Mouse (Mus musculus) midbrain, postnatal 0 days (tissue): ENCODE measurements around the gene Hypk. TPM values are rescaled to one million over a fixed set of nuclear protein-coding genes. Genes with fewer than 3 reads are reported as not detected.
"Not testable (repeated sequence)": the region's sequence is repeated elsewhere in the genome, so short reads cannot be mapped to it uniquely, and the experiment has no call there.

Experiments used
- ATAC-seq: fragments of 200-750 bp; cut with Nextera tagmentation; 2 replicates; pipeline ENCODE4 v1.8.0; 2017; ENCODE audit warnings: moderate number of reproducible peaks, mild to moderate bottlenecking, moderate TSS enrichment, moderate library complexity; ENCODE audit not compliant: low FRiP score
- DNase-seq: peaks from one replicate; pipeline ENCODE4 v3.0.0-alpha.2; 2015; ENCODE audit warnings: low spot score
- H3K27ac ChIP-seq: fragments of 300-500 bp; sonication (generic); 2 replicates; pipeline ENCODE4 v1.5.1; 2014; ENCODE audit warnings: low read depth, mild to moderate bottlenecking, low read length, mixed read lengths
- H3K27me3 ChIP-seq: fragments of 300-500 bp; sonication (generic); 2 replicates; pipeline ENCODE4 v1.6.1; 2014; ENCODE audit warnings: low read length, control low read depth, mixed read lengths; ENCODE audit not compliant: insufficient read depth
- H3K36me3 ChIP-seq: fragments of 300-500 bp; sonication (generic); 2 replicates; pipeline ENCODE4 v1.6.1; 2014; ENCODE audit warnings: low read length, control low read depth, mixed read lengths; ENCODE audit not compliant: insufficient read depth
- H3K4me1 ChIP-seq: fragments of 300-500 bp; sonication (generic); 2 replicates; pipeline ENCODE4 v1.6.1; 2014; ENCODE audit warnings: mild to moderate bottlenecking, control low read depth, antibody characterized with exemption, low read length, mixed read lengths; ENCODE audit not compliant: insufficient read depth
- H3K4me2 ChIP-seq: fragments of 300-500 bp; sonication (generic); 2 replicates; pipeline ENCODE4 v1.6.1; 2014; ENCODE audit warnings: low read depth, mild to moderate bottlenecking, low read length, mixed read lengths; ENCODE audit not compliant: poor library complexity, severe bottlenecking
- H3K4me3 ChIP-seq: fragments of 300-500 bp; sonication (generic); 2 replicates; pipeline ENCODE4 v1.5.1; 2014; ENCODE audit warnings: low read depth, mild to moderate bottlenecking, low read length, moderate library complexity
- H3K9ac ChIP-seq: fragments of 300-500 bp; sonication (generic); replicated peaks from 2 replicates; pipeline ENCODE4 v1.6.1; 2014; ENCODE audit warnings: mild to moderate bottlenecking, low read length, moderate library complexity, mixed read lengths; ENCODE audit not compliant: poor library complexity, severe bottlenecking
- H3K9me3 ChIP-seq: fragments of 300-500 bp; sonication (generic); 2 replicates; pipeline ENCODE4 v1.6.1; 2016; ENCODE audit warnings: low read length, control low read depth
- CTCF ChIP-seq: IDR thresholded peaks from 2 replicates; pipeline ENCODE4 v1.5.1; 2016; ENCODE audit warnings: antibody characterized with exemption, mild to moderate bottlenecking
- WGBS: fragments of 180-500 bp; shearing (Covaris S2); extraction: QIAGEN DNeasy Blood & Tissue Kit; methylation state at CpG from one replicate; pipeline ENCODE4 v1.1.7; 2014; 5-methylcytosine and 5-hydroxymethylcytosine counted together
- microRNA-seq: library from miRNA; unstranded; fragments of <30 nt; microRNA quantifications from one replicate; pipeline ENCODE4, GENCODE M21; 2016; ENCODE audit warnings: borderline number of aligned reads
- polyA plus RNA-seq: library from polyadenylated mRNA; unstranded; fragments of >200 nt; fragmentation: Nextera tagmentation; extraction: Ambion mirVana; gene quantifications from 2 replicates; pipeline ENCODE4 v1.2.1, GENCODE M21; 2015
- total RNA-seq: library from RNA; depleted of rRNA; stranded (reverse); fragments of >200 nt; gene quantifications from 2 replicates; pipeline ENCODE4 v1.2.3, GENCODE M21; 2014; rRNA removed

Gene Hypk
- total and polyA plus RNA-seq, 2 experiments from 2014 or later: 12.3 to 115 TPM

GRCm38 (mm10) chr2:121505942-121506882 lies 53.1 kb downstream of the Hypk start, which contains the start of the genes Mfap1a and Wdr76:
Gene Mfap1a (minus strand): TSS chr2:121506665.
Gene Wdr76 (plus strand): TSS chr2:121506723.
- not testable (repeated sequence) for H3K27ac ChIP-seq, H3K27me3 ChIP-seq, H3K4me1 ChIP-seq, H3K9me3 ChIP-seq, H3K36me3 ChIP-seq
- ATAC-seq (peak; percentile 87), DNase-seq (peak; percentile 96)
- WGBS: 5% methylated on average over 38 of the region's 42 CpGs
- peak within 1 kb of the TSS; percentile 55 for H3K9ac ChIP-seq
- TF ChIP-seq CTCF: peak; percentile 50
- H3K4me2 ChIP-seq: peak within 1 kb of the TSS; percentile 57
- peak within 1 kb of the TSS; percentile 51 for H3K4me3 ChIP-seq

DNA sequence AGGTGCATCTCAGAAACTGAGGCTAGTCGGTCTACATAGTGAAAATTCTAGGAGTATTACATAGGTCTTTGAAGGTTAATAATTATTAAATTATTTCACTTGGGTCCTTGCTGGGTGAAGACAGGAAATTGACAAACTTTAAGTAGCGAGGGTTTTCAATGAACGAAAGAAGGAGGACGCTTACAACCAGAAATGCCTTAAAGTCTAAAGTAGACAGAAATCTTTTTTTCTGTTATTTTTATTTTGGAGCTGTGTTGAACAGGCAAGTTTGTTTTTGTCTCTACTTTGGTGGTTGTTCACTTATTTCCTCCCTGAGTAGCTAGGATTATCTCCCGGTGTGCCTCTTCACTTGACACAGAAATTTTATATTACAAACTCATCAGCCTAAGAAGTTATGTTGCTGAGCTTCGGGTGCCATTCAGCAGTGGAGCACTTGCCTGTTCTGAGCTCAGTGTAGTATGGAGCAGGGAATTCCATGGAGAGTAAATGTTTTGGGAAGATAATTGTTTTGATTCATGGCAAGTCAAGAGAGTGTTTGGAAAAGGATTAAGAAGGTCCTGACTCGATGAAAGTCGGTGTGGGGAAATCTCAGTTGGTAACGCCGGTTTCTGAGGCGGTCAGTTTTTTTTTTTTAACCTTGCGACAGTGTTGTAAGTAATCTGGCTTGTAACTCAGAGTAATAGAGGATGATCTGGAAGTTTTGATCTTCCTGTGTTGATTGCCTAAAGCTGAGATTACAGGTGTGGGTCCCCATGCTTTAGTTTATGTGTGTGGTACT lies 54.3 kb downstream of the Hypk start:
- Histone ChIP-seq H3K27me3 (no peaks in the 10 kb centered on the region), H3K4me1 (no peaks in the 10 kb centered on the region), H3K4me2 (peak overlapping the region; percentile 57), H3K9me3 (no peaks in the 10 kb centered on the region), H3K36me3 (no peaks in the 10 kb centered on the region), H3K9ac (no peak overlapping the region), H3K4me3 (peak overlapping the region; percentile 51), H3K27ac (no peak overlapping the region)
- ATAC-seq (no peak), DNase-seq (no peak)
- WGBS: 11% methylated on average over 12 of the region's 12 CpGs
- TF ChIP-seq CTCF: no peak

DNA sequence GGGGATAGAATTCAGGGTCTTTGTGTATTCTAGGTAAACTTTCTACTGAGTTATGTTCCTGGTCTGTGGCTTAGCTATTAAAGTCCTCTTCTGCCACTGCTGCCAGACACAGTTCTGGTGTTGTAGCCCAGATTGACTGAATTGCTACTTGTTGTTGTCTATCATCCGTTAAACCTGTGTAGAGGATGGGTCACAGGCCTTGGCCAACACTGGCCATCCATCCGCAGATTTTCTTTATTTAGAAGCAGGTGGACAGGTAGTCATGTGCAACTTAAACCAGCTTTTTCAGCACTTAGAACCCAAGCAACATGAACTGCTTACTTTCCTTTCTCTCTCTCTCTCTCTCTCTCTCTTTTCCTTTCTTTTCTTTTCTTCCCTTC lies 54.9 kb downstream of the Hypk start:
- H3K36me3 ChIP-seq: no peaks in the 10 kb centered on the region
- H3K27ac ChIP-seq: no peak overlapping the region
- ATAC-seq (no peak), DNase-seq (no peak)
- H3K4me3 ChIP-seq: no peak overlapping the region
- H3K9me3 ChIP-seq: no peaks in the 10 kb centered on the region
- H3K4me1 ChIP-seq: no peaks in the 10 kb centered on the region
- WGBS: 91% methylated on average over 2 of the region's 2 CpGs
- 0 out of 2 replicates have a peak overlapping the region, but pooled peaks have one; percentile 57 for H3K4me2 ChIP-seq
- no peak overlapping the region for H3K9ac ChIP-seq
- no peaks in the 10 kb centered on the region for H3K27me3 ChIP-seq
- TF ChIP-seq CTCF: no peak

Small RNAs within 50 kb of the gene (microRNA-seq; reads per million reads assigned to microRNA genes)
- not detected for gene Gm22953

Other genes with a start within 250 kb of the Hypk start
- 262 and 292 TPM in 2 replicates for gene Trp53bp1, start 181.9 kb upstream of the Hypk start, total RNA-seq
- gene Trp53bp1, start 181.9 kb upstream of the Hypk start, polyA plus RNA-seq: 90.3 and 93.3 TPM in 2 replicates
- 137 and 154 TPM in 2 replicates for gene Map1a, start 163.7 kb upstream of the Hypk start, total RNA-seq
- 48.1 and 49.4 TPM in 2 replicates for gene Map1a, start 163.7 kb upstream of the Hypk start, polyA plus RNA-seq
- 16.9 and 22.1 TPM in 2 replicates for gene Ppip5k1, start 97.9 kb upstream of the Hypk start, total RNA-seq
- 18.5 and 20.0 TPM in 2 replicates for gene Ppip5k1, start 97.9 kb upstream of the Hypk start, polyA plus RNA-seq
- 105 and 147 TPM in 2 replicates for gene Ckmt1, start 95.6 kb upstream of the Hypk start, total RNA-seq
- 120 and 144 TPM in 2 replicates for gene Ckmt1, start 95.6 kb upstream of the Hypk start, polyA plus RNA-seq
- gene Strc, start 66.1 kb upstream of the Hypk start, total RNA-seq: not detected in 2 replicates
- gene Strc, start 66.1 kb upstream of the Hypk start, polyA plus RNA-seq: 0.02 TPM in 1 of 2 replicates, not detected in the other
- gene Pdia3, start 39.5 kb upstream of the Hypk start, total RNA-seq: 61.9 and 77.1 TPM in 2 replicates
- 269 and 301 TPM in 2 replicates for gene Pdia3, start 39.5 kb upstream of the Hypk start, polyA plus RNA-seq
- 2.7 and 3.8 TPM in 2 replicates for gene Catsper2, start 39.5 kb upstream of the Hypk start, total RNA-seq
- 2.6 and 3.0 TPM in 2 replicates for gene Catsper2, start 39.5 kb upstream of the Hypk start, polyA plus RNA-seq
- 0.33 TPM in 1 of 2 replicates, not detected in the other for gene Ell3, start 9.0 kb upstream of the Hypk start, total RNA-seq
- gene Ell3, start 9.0 kb upstream of the Hypk start, polyA plus RNA-seq: 1.6 and 2.6 TPM in 2 replicates
- gene Serf2, start 4.1 kb upstream of the Hypk start, total RNA-seq: 235 and 284 TPM in 2 replicates
- 271 and 278 TPM in 2 replicates for gene Serf2, start 4.1 kb upstream of the Hypk start, polyA plus RNA-seq
- gene Serinc4, start 3.5 kb downstream of the Hypk start, total RNA-seq: 1.8 and 2.6 TPM in 2 replicates
- gene Serinc4, start 3.5 kb downstream of the Hypk start, polyA plus RNA-seq: 1.1 and 1.5 TPM in 2 replicates
- gene Mfap1b, start 20.8 kb downstream of the Hypk start, total RNA-seq: 22.6 and 30.4 TPM in 2 replicates
- gene Mfap1b, start 20.8 kb downstream of the Hypk start, polyA plus RNA-seq: 56.2 and 57.4 TPM in 2 replicates
- 13.9 and 14.2 TPM in 2 replicates for gene Mfap1a, start 53.4 kb downstream of the Hypk start, total RNA-seq
- 20.8 and 20.9 TPM in 2 replicates for gene Mfap1a, start 53.4 kb downstream of the Hypk start, polyA plus RNA-seq
- 4.8 TPM in 2 replicates for gene Wdr76, start 53.4 kb downstream of the Hypk start, total RNA-seq
- 1.8 and 2.1 TPM in 2 replicates for gene Wdr76, start 53.4 kb downstream of the Hypk start, polyA plus RNA-seq